Mouse (Mus musculus) lung, embryonic 15.5 days (tissue): ENCODE results near the gene Hagh. TPM values are rescaled to one million over a fixed set of nuclear protein-coding genes. Genes with fewer than 3 reads are reported as not detected.

ENCODE experiments used
- polyA plus RNA-seq: library from polyadenylated mRNA; unstranded; fragments of >200 nt; fragmentation: Nextera tagmentation; extraction: Ambion mirVana; gene quantifications from 2 replicates; pipeline ENCODE4 v1.2.1, GENCODE M21; 2015

The Hagh gene
- polyA plus RNA-seq, 1 experiment from 2014 or later, result 32.1 TPM

Other genes with a start within 250 kb of the Hagh start
- gene Tsc2, start 207.5 kb upstream of the Hagh start, polyA plus RNA-seq, result 48.2 and 53.5 TPM in 2 replicates
- gene Nthl1, start 207.5 kb upstream of the Hagh start, polyA plus RNA-seq, result 17.2 and 19.6 TPM in 2 replicates
- 87.3 and 92.4 TPM in 2 replicates for gene Slc9a3r2, start 189.8 kb upstream of the Hagh start, polyA plus RNA-seq
- gene Npw, start 181.7 kb upstream of the Hagh start, polyA plus RNA-seq, result 2.1 and 2.3 TPM in 2 replicates
- gene Zfp598, start 170.5 kb upstream of the Hagh start, polyA plus RNA-seq, result 21.2 and 22.2 TPM in 2 replicates
- gene Syngr3, start 150.2 kb upstream of the Hagh start, polyA plus RNA-seq, result 1.0 and 2.0 TPM in 2 replicates
- gene Gfer, start 144.0 kb upstream of the Hagh start, polyA plus RNA-seq, result 47.3 and 47.4 TPM in 2 replicates
- 3.5 and 5.1 TPM in 2 replicates for gene Noxo1, start 143.9 kb upstream of the Hagh start, polyA plus RNA-seq
- gene Tbl3, start 132.5 kb upstream of the Hagh start, polyA plus RNA-seq, result 81.2 and 85.2 TPM in 2 replicates
- gene Rnf151, start 122.1 kb upstream of the Hagh start, polyA plus RNA-seq, result 0.18 and 0.21 TPM in 2 replicates
- 1,576 and 1,662 TPM in 2 replicates for gene Rps2, start 122.0 kb upstream of the Hagh start, polyA plus RNA-seq
- gene Ndufb10, start 115.7 kb upstream of the Hagh start, polyA plus RNA-seq, result 186 and 193 TPM in 2 replicates
- 0.18 TPM in 1 of 2 replicates, not detected in the other for gene Rpl3l, start 112.3 kb upstream of the Hagh start, polyA plus RNA-seq
- gene Msrb1, start 103.5 kb upstream of the Hagh start, polyA plus RNA-seq, result 30.7 and 36.7 TPM in 2 replicates
- gene Hs3st6, start 87.2 kb upstream of the Hagh start, polyA plus RNA-seq, result 2.5 and 3.4 TPM in 2 replicates
- gene Meiob, start 35.9 kb upstream of the Hagh start, polyA plus RNA-seq, result not detected in 2 replicates
- gene Fahd1, start 10.2 kb downstream of the Hagh start, polyA plus RNA-seq, result 18.8 and 19.9 TPM in 2 replicates
- gene Igfals, start 25.9 kb downstream of the Hagh start, polyA plus RNA-seq, result 1.00 and 1.4 TPM in 2 replicates
- 54.4 and 56.6 TPM in 2 replicates for gene Nubp2, start 46.2 kb downstream of the Hagh start, polyA plus RNA-seq
- gene Spsb3, start 46.5 kb downstream of the Hagh start, polyA plus RNA-seq, result 41.7 and 44.2 TPM in 2 replicates
- 28.5 and 30.4 TPM in 2 replicates for gene Eme2, start 54.9 kb downstream of the Hagh start, polyA plus RNA-seq
- gene Mrps34, start 55.0 kb downstream of the Hagh start, polyA plus RNA-seq, result 89.0 and 92.0 TPM in 2 replicates
- gene Nme3, start 56.4 kb downstream of the Hagh start, polyA plus RNA-seq, result 67.1 and 78.5 TPM in 2 replicates
- gene Mapk8ip3, start 96.8 kb downstream of the Hagh start, polyA plus RNA-seq, result 24.0 and 27.6 TPM in 2 replicates
- 186 and 189 TPM in 2 replicates for gene Jpt2, start 120.5 kb downstream of the Hagh start, polyA plus RNA-seq
- gene Cramp1l, start 175.6 kb downstream of the Hagh start, polyA plus RNA-seq, result 6.3 and 7.6 TPM in 2 replicates
- 17.0 and 18.1 TPM in 2 replicates for gene Ift140, start 175.9 kb downstream of the Hagh start, polyA plus RNA-seq
- gene Tmem204, start 243.4 kb downstream of the Hagh start, polyA plus RNA-seq, result 88.2 and 93.2 TPM in 2 replicates